Mouse (Mus musculus): ENCODE data around the gene Snap23.

DNA sequence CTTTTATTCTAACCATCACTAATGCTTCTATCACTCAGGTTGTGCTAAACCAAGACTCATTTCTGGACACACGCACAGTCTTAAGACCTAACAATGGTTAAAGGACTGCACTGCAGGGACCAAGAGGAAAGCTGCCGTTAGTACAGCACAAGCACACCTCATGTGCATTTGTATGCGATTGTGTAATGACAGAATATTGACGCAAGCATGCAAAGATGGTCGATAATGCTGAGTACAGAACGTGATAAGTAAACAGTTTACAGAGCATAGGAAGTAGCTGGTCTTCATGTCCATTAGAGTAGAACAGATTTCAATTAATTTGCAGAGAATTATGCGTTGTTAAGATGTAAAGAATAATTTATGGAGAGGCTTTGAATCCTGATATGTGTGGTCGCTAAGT lies 73.4 kb downstream of the Snap23 start:
- TF ChIP-seq EP300 (IDR thresholded peaks at IDR 0.05; ENCODE audit: low read length) (no peak), POLR2A (IDR thresholded peaks at IDR 0.05; ENCODE audit: low read depth, low read length) (no peak), CTCF (conservative IDR thresholded peaks at IDR 0.05 in 1 of 2, IDR thresholded peaks at IDR 0.05 in 1 of 2; ENCODE audit: low read depth in 2 of 2, low read length in 2 of 2) (no peak), POLR2AphosphoS2 (IDR thresholded peaks at IDR 0.05; ENCODE audit: low read depth, low read length) (no peak), ZNF384 (IDR thresholded peaks at IDR 0.05; ENCODE audit: low read depth, low read length) (no peak), USF1 (IDR thresholded peaks at IDR 0.05; ENCODE audit: low read depth, low read length) (no peak), SMC3 (IDR thresholded peaks at IDR 0.05; ENCODE audit: low read depth, low read length) (no peak), MAFK (IDR thresholded peaks at IDR 0.05; ENCODE audit: insufficient replicate concordance, low read length) (no peak), E2F4 (IDR thresholded peaks at IDR 0.05; ENCODE audit: insufficient replicate concordance, low read depth, low read length) (no peak), ETS1 (conservative IDR thresholded peaks at IDR 0.05; ENCODE audit: low read depth, low read length) (no peak), NRF1 (IDR thresholded peaks at IDR 0.05; ENCODE audit: low read depth, low read length) (no peak), JUN (IDR thresholded peaks at IDR 0.05; ENCODE audit: insufficient read depth, low read depth, low read length) (no peak), ZKSCAN1 (IDR thresholded peaks at IDR 0.05; ENCODE audit: borderline replicate concordance, low read depth, low read length) (no peak)

All from CH12.LX (cell line).